Mouse (Mus musculus) embryonic facial prominence, embryonic 10.5 days (tissue): Measurements from ENCODE around the gene Pik3c2b. TPM values are rescaled to one million over a fixed set of nuclear protein-coding genes. Genes with fewer than 3 reads are reported as not detected.

Experiments
- DNase-seq: peaks from one replicate; pipeline ENCODE4 v3.0.0-alpha.2; 2017; ENCODE audit warnings: low spot score
- H3K27ac ChIP-seq: fragments of 300-500 bp; sonication (generic); replicated peaks from 2 replicates; pipeline ENCODE4 v1.5.1; 2016; ENCODE audit warnings: mild to moderate bottlenecking
- H3K27me3 ChIP-seq: fragments of 300-500 bp; sonication (generic); replicated peaks from 2 replicates; pipeline ENCODE4 v1.6.1; 2016; ENCODE audit warnings: low read depth, mild to moderate bottlenecking; ENCODE audit not compliant: poor library complexity, severe bottlenecking
- H3K36me3 ChIP-seq: fragments of 300-500 bp; sonication (generic); replicated peaks from 2 replicates; pipeline ENCODE4 v1.6.1; 2016; ENCODE audit warnings: mild to moderate bottlenecking, moderate library complexity
- H3K4me1 ChIP-seq: fragments of 300-500 bp; sonication (generic); 2 replicates; pipeline ENCODE4 v1.6.1; 2016
- H3K4me3 ChIP-seq: fragments of 300-500 bp; sonication (generic); 2 replicates; pipeline ENCODE4 v1.5.1; 2016; ENCODE audit warnings: mild to moderate bottlenecking, moderate library complexity
- H3K9me3 ChIP-seq: fragments of 300-500 bp; sonication (generic); 2 replicates; pipeline ENCODE4 v1.6.1; 2016; ENCODE audit warnings: mild to moderate bottlenecking
- WGBS: fragments of 180-500 bp; shearing (Covaris S2); methylation state at CpG from one replicate; pipeline ENCODE4 v1.1.7; 2016; 5-methylcytosine and 5-hydroxymethylcytosine counted together
- polyA plus RNA-seq: library from polyadenylated mRNA; unstranded; fragments of >200 nt; fragmentation: Nextera tagmentation; extraction: Ambion mirVana; gene quantifications from 2 replicates; pipeline ENCODE4 v1.2.1, GENCODE M21; 2016

Pik3c2b gene
- polyA plus RNA-seq, 1 experiment from 2014 or later, result 8.6 TPM

GRCm38 (mm10) chr1:133068669-133069274, 23.3 kb downstream of the Pik3c2b start:
- H3K9me3 ChIP-seq, result no peaks in the 10 kb centered on the region
- H3K27me3 ChIP-seq, result no peaks in the 10 kb centered on the region
- no peak overlapping the region for H3K4me3 ChIP-seq
- no peak for DNase-seq
- peaks cover 40% of the 10 kb centered on the region for H3K4me1 ChIP-seq
- H3K36me3 ChIP-seq, result peaks cover 66% of the 10 kb centered on the region
- 90% methylated on average over 15 of the region's 15 CpGs for WGBS
- H3K27ac ChIP-seq, result peak overlapping the region; percentile 65

GRCm38 (mm10) chr1:133069275-133070120, 24.0 kb downstream of the Pik3c2b start:
- WGBS, result 82% methylated on average over 12 of the region's 12 CpGs
- Histone ChIP-seq H3K9me3 (no peaks in the 10 kb centered on the region), H3K4me1 (peaks cover 41% of the 10 kb centered on the region), H3K36me3 (peaks cover 64% of the 10 kb centered on the region), H3K4me3 (no peak overlapping the region), H3K27ac (peak overlapping the region; percentile 65), H3K27me3 (no peaks in the 10 kb centered on the region)
- no peak for DNase-seq

DNA sequence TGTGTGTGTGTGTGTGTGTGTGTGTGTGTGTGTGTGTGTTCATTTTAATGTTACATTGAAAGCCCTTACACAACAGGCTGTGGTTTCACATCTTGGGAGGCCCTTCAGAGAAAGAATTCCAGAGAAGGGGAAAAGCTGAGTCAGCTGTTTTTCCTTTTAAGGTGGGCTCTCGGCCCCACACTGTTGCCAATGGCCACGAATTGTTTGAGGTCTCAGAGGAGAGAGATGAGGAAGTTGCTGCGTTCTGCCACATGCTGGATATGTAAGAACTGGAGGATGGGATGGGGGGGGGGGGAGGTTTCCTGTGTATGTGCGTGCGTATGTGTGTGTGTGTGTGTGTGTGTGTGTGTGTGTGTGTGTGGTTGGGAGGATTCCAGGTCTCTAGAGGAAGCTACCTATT, 24.7 kb downstream of the Pik3c2b start:
- Histone ChIP-seq H3K27me3 (no peaks in the 10 kb centered on the region), H3K27ac (no peak overlapping the region), H3K4me3 (no peak overlapping the region), H3K36me3 (peaks cover 69% of the 10 kb centered on the region), H3K4me1 (peaks cover 41% of the 10 kb centered on the region), H3K9me3 (no peaks in the 10 kb centered on the region)
- WGBS, result 44% methylated on average over 3 of the region's 5 CpGs
- no peak for DNase-seq

DNA sequence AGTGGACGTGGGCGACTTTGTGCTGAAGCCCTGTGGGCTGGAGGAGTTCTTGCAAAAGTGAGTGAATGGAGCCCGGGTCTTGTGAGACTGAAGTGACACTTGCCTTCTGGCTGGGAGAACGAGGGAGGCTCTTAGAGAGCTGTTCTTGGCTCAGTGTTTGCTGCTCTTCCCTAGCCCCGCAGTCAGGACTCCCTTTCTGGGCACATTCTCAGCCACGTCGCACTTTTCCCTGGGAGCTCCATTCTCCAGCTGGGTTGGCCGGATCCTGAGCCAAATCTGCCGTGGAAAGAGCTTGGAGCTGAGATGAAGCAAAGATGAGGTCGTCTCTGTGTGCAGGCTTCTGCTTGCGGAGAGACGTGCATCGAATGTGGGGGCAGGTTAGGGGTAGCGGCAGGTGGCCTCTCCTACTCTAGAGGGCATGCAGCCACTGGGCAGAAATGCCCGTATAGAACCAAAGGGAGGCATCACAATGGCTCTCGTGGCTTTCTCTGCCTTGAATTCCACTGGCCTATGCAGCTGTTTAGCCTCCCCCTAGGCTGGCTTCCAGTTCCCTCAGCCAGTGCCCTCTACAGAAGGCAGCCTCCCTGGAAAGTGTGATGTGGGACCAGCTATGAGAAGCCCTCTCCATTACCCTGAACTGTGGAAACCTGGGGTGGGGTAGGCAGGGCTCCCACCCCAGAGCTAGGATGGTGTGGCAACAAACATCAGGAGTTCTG, 26.4 kb downstream of the Pik3c2b start:
- Histone ChIP-seq H3K27me3 (no peaks in the 10 kb centered on the region), H3K36me3 (peaks cover 75% of the 10 kb centered on the region), H3K9me3 (no peaks in the 10 kb centered on the region), H3K27ac (0 out of 2 replicates have a peak overlapping the region, but pooled peaks have one; percentile 11), H3K4me3 (no peak overlapping the region), H3K4me1 (peaks cover 50% of the 10 kb centered on the region)
- 76% methylated on average over 16 of the region's 16 CpGs for WGBS
- no peak for DNase-seq

GRCm38 (mm10) chr1:133073327-133073856, 27.9 kb downstream of the Pik3c2b start:
- H3K4me3 ChIP-seq, result no peak overlapping the region
- H3K27me3 ChIP-seq, result no peaks in the 10 kb centered on the region
- DNase-seq, result no peak
- peaks cover 61% of the 10 kb centered on the region for H3K4me1 ChIP-seq
- 41% methylated on average over 9 of the region's 9 CpGs for WGBS
- no peaks in the 10 kb centered on the region for H3K9me3 ChIP-seq
- H3K27ac ChIP-seq, result peak overlapping the region; percentile 37; the same call in 1 of the 2 replicates
- peaks cover 77% of the 10 kb centered on the region for H3K36me3 ChIP-seq

- H3K4me1 ChIP-seq, result peaks cover 53% of the 10 kb centered on the region
- DNase-seq, result no peak
- peaks cover 77% of the 10 kb centered on the region for H3K36me3 ChIP-seq
- no peak overlapping the region for H3K27ac ChIP-seq
- no peaks in the 10 kb centered on the region for H3K9me3 ChIP-seq
- no peak overlapping the region for H3K4me3 ChIP-seq
- WGBS, result 94% methylated on average over 13 of the region's 13 CpGs
- H3K27me3 ChIP-seq, result no peaks in the 10 kb centered on the region
Measured at GRCm38 (mm10) chr1:133074541-133074940, 29.1 kb downstream of the Pik3c2b start.

DNA sequence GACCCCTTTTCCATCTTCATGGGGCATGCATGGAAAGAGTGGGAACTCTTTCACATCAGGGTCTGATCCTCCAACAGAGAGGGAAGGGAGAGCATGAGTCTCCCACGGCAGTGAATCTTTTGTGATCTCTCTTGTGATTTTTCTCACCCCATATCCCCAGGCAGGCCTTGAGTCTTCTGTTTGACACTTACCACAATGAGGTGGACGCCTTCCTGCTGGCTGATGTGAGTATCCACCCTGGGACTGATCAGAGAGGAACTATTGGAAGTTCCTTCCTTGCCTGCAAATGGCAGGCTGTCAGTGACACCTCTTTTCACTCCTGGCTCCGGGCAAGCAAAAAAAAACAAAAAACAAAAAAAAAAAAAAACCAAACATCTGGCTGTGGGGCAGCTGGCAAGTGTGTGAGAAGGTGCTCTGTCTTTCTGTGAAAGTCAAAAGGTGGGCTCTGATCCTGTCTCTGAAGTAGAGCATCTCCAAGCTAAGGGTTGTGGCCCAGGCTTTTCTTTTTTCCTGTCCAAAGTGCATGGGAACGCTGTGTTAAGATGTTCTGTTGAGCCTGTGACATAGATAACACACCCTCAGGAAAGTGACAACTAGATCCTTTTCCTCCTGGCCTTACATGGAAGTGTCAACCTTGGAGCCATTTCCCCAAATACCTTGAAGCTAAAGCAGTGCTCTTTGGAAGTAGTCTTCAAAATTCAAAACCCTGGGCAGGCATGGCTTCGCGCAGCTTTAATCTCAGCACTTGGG, 30.4 kb downstream of the Pik3c2b start:
- Histone ChIP-seq H3K27me3 (no peaks in the 10 kb centered on the region), H3K9me3 (no peaks in the 10 kb centered on the region), H3K4me1 (peaks cover 55% of the 10 kb centered on the region), H3K4me3 (no peak overlapping the region), H3K36me3 (peaks cover 83% of the 10 kb centered on the region), H3K27ac (0 out of 2 replicates have a peak overlapping the region, but pooled peaks have one; percentile 3)
- WGBS, result 82% methylated on average over 6 of the region's 6 CpGs
- no peak for DNase-seq

DNA sequence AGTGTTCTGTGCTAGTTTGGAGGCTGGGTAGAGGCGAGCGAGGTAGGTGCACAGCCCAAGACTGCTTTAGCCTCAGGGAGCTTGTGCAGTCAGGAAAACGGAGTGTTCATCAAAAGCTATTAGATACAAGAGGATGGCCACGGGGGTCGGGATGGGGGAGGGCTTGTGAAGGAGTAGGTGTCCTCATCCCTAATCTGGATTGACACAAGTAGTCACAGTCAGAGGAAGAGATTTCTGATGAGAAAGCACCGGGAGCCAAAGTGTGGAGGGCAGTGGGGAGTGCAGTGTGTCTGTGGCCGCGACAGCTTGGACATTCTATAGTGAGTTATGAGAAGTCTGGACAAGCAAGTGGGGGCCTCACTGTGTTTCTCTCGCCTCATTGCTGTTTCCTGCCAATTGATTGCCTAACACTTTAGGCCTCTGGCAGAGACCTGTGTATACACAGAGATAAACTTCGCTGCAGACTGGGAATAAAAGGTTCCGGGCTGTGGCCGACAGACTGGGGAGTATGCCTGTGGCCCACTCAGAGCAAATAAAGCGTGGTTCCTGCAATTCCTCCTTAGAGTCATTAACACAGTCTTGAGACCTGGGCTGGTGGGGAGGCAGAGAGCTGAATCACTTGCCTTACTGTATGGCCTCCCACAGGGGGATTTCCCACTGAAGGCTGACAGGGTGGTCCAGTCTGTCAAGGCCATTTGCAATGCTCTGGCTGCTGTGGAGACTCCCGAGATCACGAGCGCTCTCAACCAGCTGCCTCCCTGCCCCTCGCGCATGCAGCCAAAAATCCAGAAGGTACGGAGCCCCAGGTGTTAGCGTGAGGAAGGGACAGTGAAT, 31.4 kb downstream of the Pik3c2b start:
- DNase-seq, result peak; percentile 32
- WGBS, result 61% methylated on average over 20 of the region's 20 CpGs
- Histone ChIP-seq H3K9me3 (no peaks in the 10 kb centered on the region), H3K27me3 (no peaks in the 10 kb centered on the region), H3K4me3 (no peak overlapping the region), H3K27ac (0 out of 2 replicates have a peak overlapping the region, but pooled peaks have one; percentile 3), H3K4me1 (peaks cover 57% of the 10 kb centered on the region), H3K36me3 (peaks cover 87% of the 10 kb centered on the region)

DNA sequence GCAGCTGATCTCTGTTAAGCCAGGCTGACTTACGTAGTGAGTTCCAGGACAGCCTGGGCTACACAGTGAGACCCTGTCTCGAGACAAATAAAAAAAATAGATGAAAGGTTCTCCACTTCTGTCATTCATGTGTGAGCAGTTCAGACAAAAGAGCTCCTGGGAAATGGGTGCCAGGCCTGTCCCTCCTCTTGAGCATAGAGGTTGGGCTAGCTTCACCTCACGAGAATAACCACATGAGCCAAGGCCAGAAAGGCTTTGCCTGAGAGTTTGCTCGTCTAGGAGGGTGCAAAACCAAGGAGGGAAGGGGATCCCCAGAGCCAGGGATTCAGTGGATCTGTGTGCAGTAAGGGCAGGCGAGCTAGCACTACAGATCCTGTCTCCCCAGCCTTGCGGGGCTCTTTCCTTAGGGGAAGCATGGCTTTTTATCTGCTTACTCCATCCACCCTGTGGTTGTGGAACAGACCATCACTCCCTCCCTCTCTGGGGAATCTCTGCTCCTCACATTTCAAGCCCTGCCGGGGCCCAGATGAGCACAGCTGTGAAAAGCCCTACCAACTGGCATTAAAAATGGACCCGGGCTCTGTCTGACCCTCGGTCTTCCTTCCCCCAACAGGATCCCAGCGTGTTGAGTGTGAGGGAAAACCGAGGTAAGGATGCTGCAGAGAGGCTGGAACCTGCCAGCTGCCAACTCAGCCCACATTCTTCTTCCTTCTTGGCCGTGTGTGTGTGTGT, 32.3 kb downstream of the Pik3c2b start:
- WGBS, result 54% methylated on average over 12 of the region's 12 CpGs
- DNase-seq, result no peak
- Histone ChIP-seq H3K4me3 (no peak overlapping the region), H3K27ac (peak overlapping the region; percentile 55; the same call in 1 of the 2 replicates), H3K9me3 (no peaks in the 10 kb centered on the region), H3K27me3 (no peaks in the 10 kb centered on the region), H3K36me3 (peaks cover 87% of the 10 kb centered on the region), H3K4me1 (peaks cover 52% of the 10 kb centered on the region)

DNA sequence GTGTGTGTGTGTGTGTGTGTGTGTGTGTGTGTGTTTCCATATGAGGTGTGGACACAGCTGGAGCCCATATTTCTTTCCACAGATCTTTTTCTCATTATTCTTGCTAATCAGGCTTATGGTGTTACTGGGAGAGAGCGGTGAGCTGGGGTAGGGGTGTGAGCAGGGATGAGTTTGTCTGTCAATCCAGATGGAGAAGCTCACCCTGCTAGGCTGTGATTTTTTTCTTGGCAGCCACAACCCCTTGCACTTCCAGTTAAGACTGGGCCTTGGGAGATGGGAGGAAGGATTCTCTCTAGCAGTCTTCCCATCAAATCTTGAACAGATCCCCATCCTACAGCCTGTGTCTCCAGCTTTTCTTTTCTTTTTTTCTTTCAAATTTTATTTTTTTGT, 32.9 kb downstream of the Pik3c2b start:
- Histone ChIP-seq H3K27ac (0 out of 2 replicates have a peak overlapping the region, but pooled peaks have one; percentile 55), H3K27me3 (no peaks in the 10 kb centered on the region)
- WGBS, result 69% methylated on average over 1 of the region's 1 CpGs

DNA sequence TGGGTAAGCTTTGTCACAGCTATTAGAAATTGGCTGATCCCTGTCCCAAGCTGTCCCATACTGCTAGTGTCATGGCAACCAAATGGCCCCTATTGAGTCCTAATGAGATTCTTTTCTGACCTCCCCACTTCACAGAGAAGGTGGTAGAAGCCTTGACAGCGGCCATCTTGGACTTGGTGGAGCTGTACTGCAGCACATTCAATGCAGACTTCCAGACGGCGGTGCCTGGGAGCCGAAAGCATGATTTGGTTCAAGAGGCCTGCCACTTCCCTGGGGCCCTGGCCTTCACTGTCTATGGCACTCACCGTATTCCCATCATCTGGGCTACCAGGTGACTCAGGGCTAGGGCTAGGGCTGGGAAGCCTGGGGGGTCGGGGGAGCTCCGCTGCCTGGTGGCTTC, 34.0 kb downstream of the Pik3c2b start:
- peaks cover 50% of the 10 kb centered on the region for H3K4me1 ChIP-seq
- H3K27ac ChIP-seq, result peak overlapping the region; percentile 83
- no peaks in the 10 kb centered on the region for H3K9me3 ChIP-seq
- DNase-seq, result no peak
- 64% methylated on average over 7 of the region's 7 CpGs for WGBS
- H3K36me3 ChIP-seq, result peaks cover 94% of the 10 kb centered on the region
- no peak overlapping the region for H3K4me3 ChIP-seq
- no peaks in the 10 kb centered on the region for H3K27me3 ChIP-seq

More for the DNA sequence above, 32.9 kb downstream of the Pik3c2b start:
- no peaks in the 10 kb centered on the region for H3K9me3 ChIP-seq
- H3K36me3 ChIP-seq, result peaks cover 90% of the 10 kb centered on the region
- H3K4me3 ChIP-seq, result no peak overlapping the region
- peaks cover 47% of the 10 kb centered on the region for H3K4me1 ChIP-seq
- DNase-seq, result no peak
